Mouse (Mus musculus) stomach, embryonic 16.5 days (tissue): ENCODE measurements around the gene Cacna1d. TPM values are rescaled to one million over a fixed set of nuclear protein-coding genes. Genes with fewer than 3 reads are reported as not detected.
A peak's percentile ranks its signal among the peaks of the same experiment; 100 is the strongest.

Experiments used
- ATAC-seq: fragments of 200-750 bp; cut with Nextera tagmentation; 2 replicates; pipeline ENCODE4 v1.8.0; 2017; ENCODE audit warnings: moderate number of reproducible peaks, moderate TSS enrichment; ENCODE audit not compliant: insufficient read depth, low FRiP score
- H3K27ac ChIP-seq: fragments of 300-500 bp; sonication (generic); 2 replicates; pipeline ENCODE4 v1.5.1; 2014; ENCODE audit warnings: low read length
- H3K27me3 ChIP-seq: fragments of 300-500 bp; sonication (generic); 2 replicates; pipeline ENCODE4 v1.6.1; 2014; ENCODE audit warnings: low read length, control low read depth, mixed read lengths; ENCODE audit not compliant: control insufficient read depth, insufficient read depth
- H3K36me3 ChIP-seq: fragments of 300-500 bp; sonication (generic); 2 replicates; pipeline ENCODE4 v1.6.1; 2014; ENCODE audit warnings: low read length; ENCODE audit not compliant: control insufficient read depth, insufficient read depth
- H3K4me1 ChIP-seq: fragments of 300-500 bp; sonication (generic); 2 replicates; pipeline ENCODE4 v1.6.1; 2014; ENCODE audit warnings: low read length, control low read depth, mixed read lengths; ENCODE audit not compliant: control insufficient read depth, insufficient read depth
- H3K4me2 ChIP-seq: fragments of 300-500 bp; sonication (generic); 2 replicates; pipeline ENCODE4 v1.6.1; 2014; ENCODE audit warnings: low read depth, low read length, mixed read lengths
- H3K4me3 ChIP-seq: fragments of 300-500 bp; sonication (generic); replicated peaks from 2 replicates; pipeline ENCODE4 v1.5.1; 2014; ENCODE audit warnings: mild to moderate bottlenecking, low read length
- H3K9ac ChIP-seq: fragments of 300-500 bp; sonication (generic); 2 replicates; pipeline ENCODE4 v1.6.1; 2014; ENCODE audit warnings: low read length
- H3K9me3 ChIP-seq: fragments of 300-500 bp; sonication (generic); replicated peaks from 2 replicates; pipeline ENCODE4 v1.6.1; 2016; ENCODE audit warnings: low read length, control low read depth; ENCODE audit not compliant: control insufficient read depth
- WGBS: fragments of 180-500 bp; shearing (Covaris S2); extraction: QIAGEN DNeasy Blood & Tissue Kit; methylation state at CpG from one replicate; pipeline ENCODE4 v1.1.7; 2014; 5-methylcytosine and 5-hydroxymethylcytosine counted together
- polyA plus RNA-seq: library from polyadenylated mRNA; unstranded; fragments of >200 nt; fragmentation: Nextera tagmentation; extraction: Ambion mirVana; gene quantifications from 2 replicates; pipeline ENCODE4 v1.2.1, GENCODE M21; 2015

The Cacna1d gene
- polyA plus RNA-seq, 1 experiment from 2014 or later = 4.2 TPM

- peaks cover 9% of the 10 kb centered on the region for H3K4me1 ChIP-seq
- H3K27ac ChIP-seq = 0 out of 2 replicates have a peak overlapping the region, but pooled peaks have one; percentile 58
- H3K9ac ChIP-seq = peak overlapping the region; percentile 85
- H3K4me3 ChIP-seq = peak overlapping the region; percentile 66
- H3K27me3 ChIP-seq = no peaks in the 10 kb centered on the region
- no peaks in the 10 kb centered on the region for H3K9me3 ChIP-seq
- peak; percentile 19; the same call in 1 of the 2 replicates for ATAC-seq
- H3K36me3 ChIP-seq = no peaks in the 10 kb centered on the region
- H3K4me2 ChIP-seq = peak overlapping the region; percentile 86
- 14% methylated on average over 8 of the region's 8 CpGs for WGBS
Measured at GRCm38 (mm10) chr14:30354127-30354463, 137.2 kb downstream of the Cacna1d start.

- H3K9me3 ChIP-seq = no peaks in the 10 kb centered on the region
- H3K9ac ChIP-seq = peak overlapping the region; percentile 85
- peak; percentile 52 for ATAC-seq
- no peaks in the 10 kb centered on the region for H3K27me3 ChIP-seq
- H3K27ac ChIP-seq = peak overlapping the region; percentile 58; the same call in 1 of the 2 replicates
- peak overlapping the region; percentile 66 for H3K4me3 ChIP-seq
- H3K36me3 ChIP-seq = no peaks in the 10 kb centered on the region
- under 1% methylated on average over 48 of the region's 114 CpGs for WGBS
- peak overlapping the region; percentile 86 for H3K4me2 ChIP-seq
- H3K4me1 ChIP-seq = peaks cover 11% of the 10 kb centered on the region
Measured at GRCm38 (mm10) chr14:30353291-30354126, 137.7 kb downstream of the Cacna1d start.

- 2% methylated on average over 10 of the region's 10 CpGs for WGBS
- 0 out of 2 replicates have a peak, but pooled peaks have one; percentile 6 for ATAC-seq
- Histone ChIP-seq H3K27ac (no peak overlapping the region), H3K4me3 (peak overlapping the region; percentile 66), H3K27me3 (no peaks in the 10 kb centered on the region), H3K9me3 (no peaks in the 10 kb centered on the region), H3K9ac (peak overlapping the region; percentile 85), H3K4me1 (peaks cover 11% of the 10 kb centered on the region), H3K36me3 (no peaks in the 10 kb centered on the region), H3K4me2 (peak overlapping the region; percentile 86)
Measured at GRCm38 (mm10) chr14:30352951-30353270, 138.3 kb downstream of the Cacna1d start.

- Histone ChIP-seq H3K9me3 (no peaks in the 10 kb centered on the region), H3K9ac (peak overlapping the region; percentile 59), H3K27me3 (no peaks in the 10 kb centered on the region), H3K27ac (no peak overlapping the region), H3K4me3 (peak overlapping the region; percentile 66), H3K36me3 (no peaks in the 10 kb centered on the region), H3K4me1 (peaks cover 11% of the 10 kb centered on the region), H3K4me2 (peak overlapping the region; percentile 86)
- ATAC-seq = peak; percentile 39; the same call in 1 of the 2 replicates
- 4% methylated on average over 31 of the region's 31 CpGs for WGBS
Measured at GRCm38 (mm10) chr14:30352061-30352950, 138.9 kb downstream of the Cacna1d start.

- Histone ChIP-seq H3K9ac (no peak overlapping the region), H3K9me3 (no peaks in the 10 kb centered on the region), H3K4me3 (no peak overlapping the region), H3K27me3 (no peaks in the 10 kb centered on the region), H3K27ac (no peak overlapping the region), H3K4me2 (no peak overlapping the region), H3K4me1 (peaks cover 14% of the 10 kb centered on the region), H3K36me3 (no peaks in the 10 kb centered on the region)
- ATAC-seq = no peak
- 63% methylated on average over 6 of the region's 6 CpGs for WGBS
Measured at GRCm38 (mm10) chr14:30350285-30350684, 141.0 kb downstream of the Cacna1d start.

- 43% methylated on average over 8 of the region's 8 CpGs for WGBS
- H3K36me3 ChIP-seq = no peaks in the 10 kb centered on the region
- ATAC-seq = no peak
- H3K27ac ChIP-seq = peak overlapping the region; percentile 46
- H3K4me1 ChIP-seq = peaks cover 14% of the 10 kb centered on the region
- H3K9ac ChIP-seq = no peak overlapping the region
- no peak overlapping the region; the same call in 1 of the 2 replicates for H3K4me2 ChIP-seq
- H3K4me3 ChIP-seq = no peak overlapping the region
- no peaks in the 10 kb centered on the region for H3K27me3 ChIP-seq
- no peaks in the 10 kb centered on the region for H3K9me3 ChIP-seq
Measured at GRCm38 (mm10) chr14:30344948-30345865, 146.0 kb downstream of the Cacna1d start.

- Histone ChIP-seq H3K4me2 (no peak overlapping the region), H3K4me1 (peaks cover 13% of the 10 kb centered on the region), H3K9me3 (no peaks in the 10 kb centered on the region), H3K36me3 (no peaks in the 10 kb centered on the region), H3K27ac (no peak overlapping the region), H3K27me3 (no peaks in the 10 kb centered on the region), H3K4me3 (no peak overlapping the region), H3K9ac (no peak overlapping the region)
- WGBS = 81% methylated on average over 7 of the region's 7 CpGs
- no peak for ATAC-seq
Measured at GRCm38 (mm10) chr14:30343740-30344139, 147.5 kb downstream of the Cacna1d start.

- Histone ChIP-seq H3K36me3 (no peaks in the 10 kb centered on the region), H3K9me3 (no peaks in the 10 kb centered on the region), H3K27ac (no peak overlapping the region), H3K27me3 (no peaks in the 10 kb centered on the region), H3K4me1 (peaks cover 13% of the 10 kb centered on the region), H3K4me2 (no peak overlapping the region), H3K9ac (no peak overlapping the region), H3K4me3 (no peak overlapping the region)
- 65% methylated on average over 12 of the region's 12 CpGs for WGBS
- ATAC-seq = 0 out of 2 replicates have a peak, but pooled peaks have one; percentile 26
Measured at GRCm38 (mm10) chr14:30341825-30342590, 149.2 kb downstream of the Cacna1d start.
